In the genomic region with DNA sequence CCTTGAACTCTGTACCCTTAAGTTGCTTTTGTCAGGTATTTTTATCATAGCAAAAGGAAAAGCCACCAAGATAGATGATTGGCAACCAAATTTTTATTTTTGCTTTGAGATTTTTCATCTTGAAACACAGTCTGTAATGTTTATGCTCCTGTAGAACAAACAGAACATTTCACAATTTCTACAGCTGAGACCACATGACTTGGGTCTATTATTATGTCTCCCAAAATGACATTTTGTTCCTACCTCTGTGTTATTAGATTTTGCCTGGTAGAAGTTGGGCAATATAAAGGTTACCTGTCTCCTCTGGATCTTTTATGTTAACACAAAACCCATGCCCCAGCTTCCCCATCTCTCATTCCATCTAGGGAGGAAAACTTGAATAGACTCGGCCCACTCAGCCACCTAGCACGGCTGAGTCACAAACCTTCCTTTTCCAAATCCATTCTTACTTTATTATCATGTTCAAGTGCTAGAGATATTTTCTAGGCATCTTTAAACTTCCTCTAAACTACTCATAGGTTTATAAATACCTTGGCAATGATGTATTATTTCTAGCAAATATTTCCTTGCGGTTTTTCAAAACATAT, we compare ENCODE assay signal across 22 mouse cellular contexts.
DNase-seq lines count a peak whose midpoint lies in the region; ATAC-seq and TF ChIP-seq lines count a peak whose summit lies in the region.
"Had no signal": no experiment of that assay in that cellular context is flagged by ENCODE, and none has a peak within 500 bp of the region (broad histone marks: within the 10 kb centered on the region; RNA-seq: fewer than 3 reads in every experiment).

No protein-coding gene starts in this region.

- H3K4me2 ChIP-seq in intestine, embryonic 14.5 days (ENCODE audit: low read length), result no peak overlapping the region
- H3K4me2 ChIP-seq in intestine, postnatal 0 days (replicated peaks; ENCODE audit: low read depth), result no peak overlapping the region
- no peak overlapping the region for H3K4me2 ChIP-seq in liver, postnatal 0 days (ENCODE audit: low read depth, low read length)
- H3K4me2 ChIP-seq: embryonic facial prominence, embryonic 13.5 days; embryonic facial prominence, embryonic 15.5 days; forebrain, embryonic 12.5 days had no signal

- ATAC-seq in intestine, embryonic 14.5 days (replicated peaks; ENCODE audit: low FRiP score, low TSS enrichment, low read depth), result no peak
- no peak for ATAC-seq in intestine, postnatal 0 days
- peak; percentile 51; the same call in 1 of the 2 replicates for ATAC-seq in liver, postnatal 0 days
- ATAC-seq: forebrain, embryonic 14.5 days; forebrain, embryonic 16.5 days had no signal

- no peak overlapping the region for H3K27ac ChIP-seq in intestine, embryonic 14.5 days (ENCODE audit: low read depth)
- no peak overlapping the region for H3K27ac ChIP-seq in intestine, postnatal 0 days (ENCODE audit: low read depth, low read length)
- no peak overlapping the region for H3K27ac ChIP-seq in liver, postnatal 0 days (ENCODE audit: low read depth)
- peak overlapping the region; percentile 45; the same call in 1 of the 2 replicates for H3K27ac ChIP-seq in cortical plate, adult 2 months (ENCODE audit: insufficient read depth, low read length)
- H3K27ac ChIP-seq: embryonic facial prominence, embryonic 13.5 days; embryonic facial prominence, embryonic 15.5 days; forebrain, embryonic 10.5 days; forebrain, embryonic 12.5 days had no signal

- no peak overlapping the region for H3K9ac ChIP-seq in intestine, embryonic 14.5 days (ENCODE audit: low read length)
- no peak overlapping the region for H3K9ac ChIP-seq in intestine, postnatal 0 days (ENCODE audit: low read depth, low read length)
- no peak overlapping the region for H3K9ac ChIP-seq in liver, postnatal 0 days (replicated peaks)
- H3K9ac ChIP-seq: embryonic facial prominence, embryonic 13.5 days; embryonic facial prominence, embryonic 15.5 days; forebrain, embryonic 12.5 days had no signal

- H3K4me3 ChIP-seq in intestine, embryonic 14.5 days (ENCODE audit: low read depth, low read length), result no peak overlapping the region
- H3K4me3 ChIP-seq in intestine, postnatal 0 days (ENCODE audit: low read depth, low read length), result no peak overlapping the region
- H3K4me3 ChIP-seq in liver, postnatal 0 days (ENCODE audit: low read depth, low read length), result no peak overlapping the region
- no peak overlapping the region for H3K4me3 ChIP-seq in cortical plate, adult 2 months (ENCODE audit: insufficient read depth, low read length)
- H3K4me3 ChIP-seq: embryonic facial prominence, embryonic 13.5 days; embryonic facial prominence, embryonic 15.5 days; erythroblast, embryonic 14.5 days; forebrain, embryonic 10.5 days; forebrain, embryonic 12.5 days had no signal

- peak; percentile 18 for DNase-seq in intestine, embryonic 14.5 days (ENCODE audit: low spot score)
- DNase-seq in liver, postnatal 0 days, result no peak
- no peak for DNase-seq in liver
- peak; percentile 64 for DNase-seq in brain, adult 2 months (ENCODE audit: low read depth, low spot score)
- DNase-seq in layer of hippocampus, adult 8-10 months (ENCODE audit: low spot score in 2 of 2), result no peak
- DNase-seq: adrenal gland, adult 2 months; adrenal gland, postnatal 10 days; adrenal gland, postnatal 25 days; cerebellum, adult 11-12 months; cerebellum, adult 2 months; cerebellum, adult 9-10 months; cerebellum, postnatal 25 days; embryo, embryonic 11 days had no signal

- no peaks in the 10 kb centered on the region for H3K27me3 ChIP-seq in intestine, embryonic 14.5 days (replicated peaks; ENCODE audit: control insufficient read depth, insufficient read depth, low read length)
- H3K27me3 ChIP-seq in intestine, postnatal 0 days (replicated peaks; ENCODE audit: control insufficient read depth, insufficient read depth, low read length), result no peaks in the 10 kb centered on the region
- H3K27me3 ChIP-seq in liver, postnatal 0 days (ENCODE audit: insufficient read depth, low read length), result no peaks in the 10 kb centered on the region
- H3K27me3 ChIP-seq: embryonic facial prominence, embryonic 13.5 days; embryonic facial prominence, embryonic 15.5 days; forebrain, embryonic 12.5 days had no signal

- no peaks in the 10 kb centered on the region for H3K4me1 ChIP-seq in intestine, embryonic 14.5 days (replicated peaks; ENCODE audit: control insufficient read depth, insufficient read depth, low read length)
- H3K4me1 ChIP-seq in intestine, postnatal 0 days (replicated peaks; ENCODE audit: control insufficient read depth, insufficient read depth, low read length), result no peaks in the 10 kb centered on the region
- H3K4me1 ChIP-seq in liver, postnatal 0 days (ENCODE audit: insufficient read depth), result peaks cover 9% of the 10 kb centered on the region; the same call in 1 of the 2 replicates
- peaks cover 5% of the 10 kb centered on the region; the same call in 1 of the 2 replicates for H3K4me1 ChIP-seq in cortical plate, adult 2 months (ENCODE audit: control insufficient read depth, insufficient read depth, low read length)
- H3K4me1 ChIP-seq: embryonic facial prominence, embryonic 13.5 days; embryonic facial prominence, embryonic 15.5 days; forebrain, embryonic 12.5 days had no signal

- 85% methylated on average over 3 of the region's 3 CpGs for WGBS in intestine, embryonic 14.5 days
- 86% methylated on average over 3 of the region's 3 CpGs for WGBS in intestine, postnatal 0 days
- 85% methylated on average over 3 of the region's 3 CpGs for WGBS in liver, postnatal 0 days (ENCODE audit: insufficient replicate concordance)

- H3K9me3 ChIP-seq in intestine, embryonic 14.5 days (ENCODE audit: control insufficient read depth, low read length), result no peaks in the 10 kb centered on the region
- no peaks in the 10 kb centered on the region for H3K9me3 ChIP-seq in intestine, postnatal 0 days (ENCODE audit: control insufficient read depth)
- H3K9me3 ChIP-seq in liver, postnatal 0 days (ENCODE audit: low read length), result no peaks in the 10 kb centered on the region
- H3K9me3 ChIP-seq: embryonic facial prominence, embryonic 13.5 days; embryonic facial prominence, embryonic 15.5 days; forebrain, embryonic 10.5 days; forebrain, embryonic 12.5 days had no signal

- no peak for TF ChIP-seq CTCF in intestine, postnatal 0 days (IDR thresholded peaks at IDR 0.05; ENCODE audit: low read depth)
- TF ChIP-seq CTCF in liver, postnatal 0 days (IDR thresholded peaks at IDR 0.05; ENCODE audit: low read depth), result no peak
- no peak for TF ChIP-seq CTCF in cortical plate, adult 2 months (IDR thresholded peaks at IDR 0.05; ENCODE audit: extremely low read depth, insufficient read depth, low read length)

- no peaks in the 10 kb centered on the region for H3K36me3 ChIP-seq in intestine, embryonic 14.5 days (ENCODE audit: control insufficient read depth, insufficient read depth, low read length)
- H3K36me3 ChIP-seq in intestine, postnatal 0 days (ENCODE audit: control insufficient read depth, insufficient read depth), result no peaks in the 10 kb centered on the region
- H3K36me3 ChIP-seq in liver, postnatal 0 days (replicated peaks; ENCODE audit: insufficient read depth, low read length), result no peaks in the 10 kb centered on the region
- H3K36me3 ChIP-seq: embryonic facial prominence, embryonic 13.5 days; embryonic facial prominence, embryonic 15.5 days; forebrain, embryonic 10.5 days; forebrain, embryonic 12.5 days had no signal

- no peak for TF ChIP-seq EP300 in liver, postnatal 0 days (IDR thresholded peaks at IDR 0.05; ENCODE audit: low read depth)

- no peak for TF ChIP-seq POLR2A in cortical plate, adult 2 months (IDR thresholded peaks at IDR 0.05; ENCODE audit: extremely low read depth, insufficient read depth, low read length)

Comparison
In these comparisons a context has a peak if more than half of its experiments do, and no peak if none do; other contexts are left out.
1. DNase-seq: peak in intestine, embryonic 14.5 days (single experiment) and brain, adult 2 months (single experiment); none in liver, postnatal 0 days (single experiment), liver (single experiment) and layer of hippocampus, adult 8-10 months (0 of 2).